Mouse (Mus musculus) liver, postnatal 0 days (tissue): ENCODE measurements around the gene Lrrc2.

Experiments used
- CTCF ChIP-seq: sonication (generic); IDR thresholded peaks from 2 replicates; pipeline ENCODE4 v1.5.1; 2016; ENCODE audit warnings: antibody characterized with exemption, low read depth
- EP300 ChIP-seq: IDR thresholded peaks from 2 replicates; pipeline ENCODE4 v1.6.1; 2016; ENCODE audit warnings: antibody characterized with exemption, low read depth, mild to moderate bottlenecking

DNA sequence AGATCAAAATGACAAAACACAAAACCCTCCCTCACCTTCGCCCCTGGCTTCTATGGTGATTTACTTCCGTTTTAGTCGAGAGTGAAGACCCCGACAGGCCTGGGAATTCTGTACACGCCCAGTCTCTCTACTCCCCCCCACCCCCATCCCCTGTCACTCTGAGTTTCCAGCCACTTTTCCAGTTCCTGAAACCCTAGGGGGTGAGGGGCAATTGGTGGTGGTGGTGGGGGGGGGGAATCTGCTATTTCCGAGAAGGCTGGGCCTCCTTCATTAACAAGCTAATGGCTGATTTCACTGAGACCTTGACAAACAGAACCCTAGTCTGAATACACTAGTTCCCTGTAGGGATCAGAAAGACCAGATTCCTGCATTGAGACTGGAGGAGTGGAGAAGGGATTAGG lies 4.1 kb upstream of the Lrrc2 start:
- TF ChIP-seq EP300 = no peak
- TF ChIP-seq CTCF = no peak
